In the genomic region with DNA sequence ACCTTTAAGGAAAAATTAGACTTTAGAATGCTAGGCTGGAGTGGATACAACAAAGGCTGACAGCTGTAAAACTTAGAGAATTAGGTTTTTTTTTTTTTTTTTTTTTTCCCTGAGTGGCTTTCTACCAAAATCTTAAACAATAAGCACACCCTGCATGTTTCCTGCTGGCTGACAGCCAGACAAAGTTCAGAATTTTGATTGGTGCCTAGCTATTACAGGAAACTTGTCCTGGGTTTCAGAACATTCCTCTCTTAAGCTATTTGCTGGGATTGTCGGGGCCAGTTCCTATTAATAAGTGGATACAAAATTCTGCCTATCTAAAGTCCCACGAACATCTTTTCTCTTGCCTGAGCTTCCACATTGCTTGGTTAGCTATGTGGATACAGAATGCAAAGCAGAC, we compare ENCODE assay signal across 11 mouse cellular contexts.
DNase-seq lines count a peak whose midpoint lies in the region; ATAC-seq and TF ChIP-seq lines count a peak whose summit lies in the region.
"Had no signal": no experiment of that assay in that cellular context is flagged by ENCODE, and none has a peak within 500 bp of the region (broad histone marks: within the 10 kb centered on the region; RNA-seq: fewer than 3 reads in every experiment).

No protein-coding gene starts in this region.

- H3K9me3 ChIP-seq in hindbrain, postnatal 0 days (ENCODE audit: low read length) = no peaks in the 10 kb centered on the region
- no peaks in the 10 kb centered on the region for H3K9me3 ChIP-seq in hindbrain, embryonic 11.5 days (ENCODE audit: control insufficient read depth, low read length)
- H3K9me3 ChIP-seq in heart, postnatal 0 days (replicated peaks; ENCODE audit: control insufficient read depth, low read length) = no peaks in the 10 kb centered on the region
- no peaks in the 10 kb centered on the region for H3K9me3 ChIP-seq in lung, postnatal 0 days (ENCODE audit: low read length)
- no peaks in the 10 kb centered on the region for H3K9me3 ChIP-seq in hindbrain, embryonic 12.5 days (replicated peaks)

- H3K27ac ChIP-seq in hindbrain, postnatal 0 days = no peak overlapping the region
- no peak overlapping the region for H3K27ac ChIP-seq in hindbrain, embryonic 11.5 days (ENCODE audit: low read depth, low read length)
- H3K27ac ChIP-seq in heart, postnatal 0 days (ENCODE audit: low read depth) = peak overlapping the region; percentile 44; the same call in 1 of the 2 replicates
- no peak overlapping the region for H3K27ac ChIP-seq in lung, postnatal 0 days (ENCODE audit: low read length)
- no peak overlapping the region for H3K27ac ChIP-seq in hindbrain, embryonic 12.5 days

- peak; percentile 5 for DNase-seq in hindbrain, postnatal 0 days (ENCODE audit: low spot score)
- no peak for DNase-seq in hindbrain, embryonic 11.5 days (ENCODE audit: low spot score)
- DNase-seq in gastrocnemius, postnatal 25 days = peak; percentile 6
- DNase-seq in heart, postnatal 0 days (ENCODE audit: low spot score) = peak; percentile 40
- DNase-seq in lung, postnatal 0 days (ENCODE audit: low spot score) = peak; percentile 57
- DNase-seq: cerebellum, adult 9-10 months; liver, postnatal 0 days had no signal

- no peaks in the 10 kb centered on the region for H3K36me3 ChIP-seq in hindbrain, postnatal 0 days (ENCODE audit: insufficient read depth, low read length)
- no peaks in the 10 kb centered on the region for H3K36me3 ChIP-seq in hindbrain, embryonic 11.5 days (ENCODE audit: control insufficient read depth, insufficient read depth, low read length)
- H3K36me3 ChIP-seq in heart, postnatal 0 days (replicated peaks; ENCODE audit: control insufficient read depth, insufficient read depth, low read length) = no peaks in the 10 kb centered on the region
- H3K36me3 ChIP-seq in lung, postnatal 0 days (ENCODE audit: insufficient read depth, low read length) = no peaks in the 10 kb centered on the region
- H3K36me3 ChIP-seq in hindbrain, embryonic 12.5 days = no peaks in the 10 kb centered on the region

- H3K27me3 ChIP-seq in hindbrain, postnatal 0 days (ENCODE audit: insufficient read depth, low read length) = no peaks in the 10 kb centered on the region
- H3K27me3 ChIP-seq in hindbrain, embryonic 11.5 days (ENCODE audit: control insufficient read depth, insufficient read depth, low read length) = no peaks in the 10 kb centered on the region
- no peaks in the 10 kb centered on the region for H3K27me3 ChIP-seq in heart, postnatal 0 days (ENCODE audit: control insufficient read depth, insufficient read depth, low read length)
- H3K27me3 ChIP-seq in lung, postnatal 0 days (replicated peaks; ENCODE audit: insufficient read depth, low read length) = no peaks in the 10 kb centered on the region
- H3K27me3 ChIP-seq in hindbrain, embryonic 12.5 days = no peaks in the 10 kb centered on the region

- WGBS in hindbrain, postnatal 0 days = 34% methylated on average over 2 of the region's 2 CpGs
- 59% methylated on average over 2 of the region's 2 CpGs for WGBS in hindbrain, embryonic 11.5 days
- 3% methylated on average over 2 of the region's 2 CpGs for WGBS in heart, postnatal 0 days
- 8% methylated on average over 2 of the region's 2 CpGs for WGBS in lung, postnatal 0 days
- 39% methylated on average over 2 of the region's 2 CpGs for WGBS in hindbrain, embryonic 12.5 days

- H3K9ac ChIP-seq in hindbrain, postnatal 0 days (replicated peaks; ENCODE audit: low read length) = no peak overlapping the region
- H3K9ac ChIP-seq in hindbrain, embryonic 11.5 days (ENCODE audit: low read depth, low read length) = no peak overlapping the region
- no peak overlapping the region for H3K9ac ChIP-seq in heart, postnatal 0 days (replicated peaks; ENCODE audit: low read depth, low read length)
- no peak overlapping the region for H3K9ac ChIP-seq in lung, postnatal 0 days (replicated peaks; ENCODE audit: low read depth)
- H3K9ac ChIP-seq in hindbrain, embryonic 12.5 days = no peak overlapping the region
- H3K9ac ChIP-seq: liver, postnatal 0 days had no signal

- H3K4me1 ChIP-seq in hindbrain, postnatal 0 days (ENCODE audit: insufficient read depth, low read length) = no peaks in the 10 kb centered on the region
- no peaks in the 10 kb centered on the region for H3K4me1 ChIP-seq in hindbrain, embryonic 11.5 days (replicated peaks; ENCODE audit: control insufficient read depth, insufficient read depth, low read length)
- no peaks in the 10 kb centered on the region; the same call in 1 of the 2 replicates for H3K4me1 ChIP-seq in heart, postnatal 0 days (ENCODE audit: control insufficient read depth, insufficient read depth)
- H3K4me1 ChIP-seq in lung, postnatal 0 days (ENCODE audit: insufficient read depth, low read depth, low read length) = peaks cover 3% of the 10 kb centered on the region; the same call in 1 of the 2 replicates
- H3K4me1 ChIP-seq in hindbrain, embryonic 12.5 days = 0 out of 2 replicates have a peak, but pooled peaks cover 2% of the 10 kb centered on the region

- ATAC-seq in hindbrain, postnatal 0 days = no peak
- no peak for ATAC-seq in hindbrain, embryonic 11.5 days (ENCODE audit: low FRiP score)
- ATAC-seq in heart, postnatal 0 days (ENCODE audit: insufficient read depth, low read depth) = peak; percentile 77
- peak; percentile 43; the same call in 1 of the 2 replicates for ATAC-seq in lung, postnatal 0 days
- no peak for ATAC-seq in frontal cortex, adult (ENCODE audit: low TSS enrichment)
- no peak for ATAC-seq in hindbrain, embryonic 12.5 days (ENCODE audit: low FRiP score)
- ATAC-seq: activated CD4-positive, CD25-positive, alpha-beta regulatory T cell, adult 4 months; liver, postnatal 0 days had no signal

- no peak overlapping the region for H3K4me2 ChIP-seq in hindbrain, postnatal 0 days (ENCODE audit: low read depth, low read length)
- H3K4me2 ChIP-seq in hindbrain, embryonic 11.5 days (replicated peaks; ENCODE audit: low read depth, low read length) = no peak overlapping the region
- H3K4me2 ChIP-seq in heart, postnatal 0 days (ENCODE audit: low read depth, low read length) = no peak overlapping the region
- H3K4me2 ChIP-seq in lung, postnatal 0 days (replicated peaks; ENCODE audit: low read depth, low read length) = no peak overlapping the region
- H3K4me2 ChIP-seq in hindbrain, embryonic 12.5 days (replicated peaks) = no peak overlapping the region

- no peak overlapping the region for H3K4me3 ChIP-seq in hindbrain, postnatal 0 days (ENCODE audit: low read length)
- no peak overlapping the region for H3K4me3 ChIP-seq in hindbrain, embryonic 11.5 days (ENCODE audit: low read depth, low read length)
- H3K4me3 ChIP-seq in heart, postnatal 0 days (ENCODE audit: low read depth, low read length) = no peak overlapping the region
- H3K4me3 ChIP-seq in lung, postnatal 0 days (ENCODE audit: low read depth, low read length) = no peak overlapping the region
- no peak overlapping the region for H3K4me3 ChIP-seq in hindbrain, embryonic 12.5 days
- H3K4me3 ChIP-seq: erythroblast, embryonic 14.5 days had no signal

- 0 out of 2 replicates have a peak, but pooled peaks have one; percentile 14 for TF ChIP-seq EP300 in heart, postnatal 0 days (IDR thresholded peaks at IDR 0.05; ENCODE audit: low read depth)
- TF ChIP-seq EP300 in lung, postnatal 0 days (IDR thresholded peaks at IDR 0.05) = no peak

- TF ChIP-seq CTCF in hindbrain, postnatal 0 days (IDR thresholded peaks at IDR 0.05; ENCODE audit: low read depth) = no peak
- TF ChIP-seq CTCF in heart, postnatal 0 days (IDR thresholded peaks at IDR 0.05; ENCODE audit: low read depth) = no peak
- no peak for TF ChIP-seq CTCF in lung, postnatal 0 days (IDR thresholded peaks at IDR 0.05)

Comparison
In these comparisons a context has a peak if more than half of its experiments do, and no peak if none do; other contexts are left out.
1. ATAC-seq: peak in heart, postnatal 0 days (single experiment) and lung, postnatal 0 days (single experiment); none in hindbrain, postnatal 0 days (single experiment), hindbrain, embryonic 11.5 days (single experiment), frontal cortex, adult (single experiment) and hindbrain, embryonic 12.5 days (single experiment).